8 mouse cellular contexts compared by ENCODE assay signal in genomic region chr17:21516201-21517129, GRCm38 (mm10). TPM values are rescaled to one million over a fixed set of nuclear protein-coding genes. Genes with fewer than 3 reads are reported as not detected.
DNase-seq lines count a peak whose midpoint lies in the region; ATAC-seq and TF ChIP-seq lines count a peak whose summit lies in the region.

No protein-coding gene starts in this region.

- H3K9me3 ChIP-seq in heart, embryonic 13.5 days = no peaks in the 10 kb centered on the region
- no peaks in the 10 kb centered on the region for H3K9me3 ChIP-seq in kidney, postnatal 0 days (replicated peaks; ENCODE audit: low read length)
- no peaks in the 10 kb centered on the region for H3K9me3 ChIP-seq in liver, embryonic 14.5 days (ENCODE audit: control insufficient read depth, low read length)
- no peaks in the 10 kb centered on the region for H3K9me3 ChIP-seq in neural tube, embryonic 11.5 days (ENCODE audit: control insufficient read depth, low read length)

- no peaks in the 10 kb centered on the region for H3K27me3 ChIP-seq in heart, embryonic 13.5 days (replicated peaks)
- no peaks in the 10 kb centered on the region for H3K27me3 ChIP-seq in kidney, postnatal 0 days (ENCODE audit: insufficient read depth, low read length)
- no peaks in the 10 kb centered on the region for H3K27me3 ChIP-seq in liver, embryonic 14.5 days (ENCODE audit: control insufficient read depth, insufficient read depth, low read length)
- H3K27me3 ChIP-seq in neural tube, embryonic 11.5 days (ENCODE audit: control insufficient read depth, insufficient read depth, low read length) = no peaks in the 10 kb centered on the region

- TF ChIP-seq POLR2A in embryonic fibroblast, embryonic 13.5 days (IDR thresholded peaks at IDR 0.05; ENCODE audit: low read depth, low read length) = peak; percentile 78

- peaks cover 5% of the 10 kb centered on the region for H3K36me3 ChIP-seq in heart, embryonic 13.5 days
- no peaks in the 10 kb centered on the region for H3K36me3 ChIP-seq in kidney, postnatal 0 days (ENCODE audit: insufficient read depth, low read length)
- no peaks in the 10 kb centered on the region for H3K36me3 ChIP-seq in liver, embryonic 14.5 days (replicated peaks; ENCODE audit: control insufficient read depth, insufficient read depth, low read depth)
- no peaks in the 10 kb centered on the region for H3K36me3 ChIP-seq in neural tube, embryonic 11.5 days (ENCODE audit: control insufficient read depth, insufficient read depth, low read length)

- TF ChIP-seq EP300 in liver, embryonic 14.5 days (IDR thresholded peaks at IDR 0.05; ENCODE audit: low read depth) = no peak

- peak overlapping the region; percentile 99 for H3K27ac ChIP-seq in embryonic fibroblast, embryonic 13.5 days (ENCODE audit: insufficient read depth, low read length)
- H3K27ac ChIP-seq in heart, embryonic 13.5 days (replicated peaks) = peak overlapping the region; percentile 92
- H3K27ac ChIP-seq in kidney, postnatal 0 days = peak overlapping the region; percentile 95
- H3K27ac ChIP-seq in liver, embryonic 14.5 days = peak overlapping the region; percentile 2
- H3K27ac ChIP-seq in neural tube, embryonic 11.5 days (ENCODE audit: low read depth, low read length) = peak overlapping the region; percentile 67; the same call in 1 of the 2 replicates

- H3K4me3 ChIP-seq in embryonic fibroblast, embryonic 13.5 days (ENCODE audit: insufficient read depth, low read length) = peak overlapping the region; percentile 66
- H3K4me3 ChIP-seq in heart, embryonic 13.5 days = peak overlapping the region; percentile 70
- peak overlapping the region; percentile 50 for H3K4me3 ChIP-seq in kidney, postnatal 0 days (replicated peaks; ENCODE audit: low read depth, low read length)
- H3K4me3 ChIP-seq in liver, embryonic 14.5 days (ENCODE audit: insufficient read depth in 1 of 2, low read depth in 2 of 2, low read length in 2 of 2) = peak overlapping the region; percentile 66 to 93
- H3K4me3 ChIP-seq in neural tube, embryonic 11.5 days (ENCODE audit: low read depth, low read length) = peak overlapping the region; percentile 51

- peaks cover 4% of the 10 kb centered on the region for H3K4me1 ChIP-seq in embryonic fibroblast, embryonic 13.5 days (ENCODE audit: control insufficient read depth, insufficient read depth, low read length)
- H3K4me1 ChIP-seq in heart, embryonic 13.5 days = peaks cover 11% of the 10 kb centered on the region
- H3K4me1 ChIP-seq in kidney, postnatal 0 days (replicated peaks; ENCODE audit: insufficient read depth, low read length) = peaks cover 3% of the 10 kb centered on the region; the same call in 1 of the 2 replicates
- H3K4me1 ChIP-seq in liver, embryonic 14.5 days (replicated peaks; ENCODE audit: control insufficient read depth in 2 of 2, insufficient read depth in 2 of 2, low read length in 1 of 2) = peaks cover 0 to 3% of the 10 kb centered on the region in 2 experiments; a peak in 2 of 4 replicates
- H3K4me1 ChIP-seq in neural tube, embryonic 11.5 days (ENCODE audit: control insufficient read depth, insufficient read depth, low read length) = no peaks in the 10 kb centered on the region

- no peak for TF ChIP-seq CTCF in embryonic fibroblast, embryonic 13.5 days (IDR thresholded peaks at IDR 0.05; ENCODE audit: borderline replicate concordance, insufficient read depth, low read length)
- peak; percentile 22; the same call in 1 of the 2 replicates for TF ChIP-seq CTCF in kidney, postnatal 0 days (IDR thresholded peaks at IDR 0.05; ENCODE audit: low read depth)
- TF ChIP-seq CTCF in liver, embryonic 14.5 days (IDR thresholded peaks at IDR 0.05; ENCODE audit: low read depth) = no peak

- DNase-seq in CD4-positive helper T cell, adult 2 months (ENCODE audit: low read depth, low spot score) = peak; percentile 62
- DNase-seq in brain, adult 2 months (ENCODE audit: low read depth, low spot score) = peak; percentile 88
- DNase-seq in kidney, postnatal 0 days (ENCODE audit: low spot score) = peak; percentile 92
- DNase-seq in liver, embryonic 14.5 days (ENCODE audit: low read depth in 3 of 3, low spot score in 3 of 3) = peak; percentile 55 to 61 (median 60)
- peak; percentile 82 for DNase-seq in neural tube, embryonic 11.5 days (ENCODE audit: low spot score)
- DNase-seq in telencephalon, adult 2 months (ENCODE audit: low read depth, low spot score) = peak; percentile 65

- peak overlapping the region; percentile 87 for H3K9ac ChIP-seq in heart, embryonic 13.5 days
- peak overlapping the region; percentile 73 for H3K9ac ChIP-seq in kidney, postnatal 0 days (ENCODE audit: low read depth, low read length)
- H3K9ac ChIP-seq in liver, embryonic 14.5 days (replicated peaks) = peak overlapping the region; percentile 78
- peak overlapping the region; percentile 71 for H3K9ac ChIP-seq in neural tube, embryonic 11.5 days (ENCODE audit: low read length)

- H3K4me2 ChIP-seq in heart, embryonic 13.5 days = peak overlapping the region; percentile 85
- peak overlapping the region; percentile 87 for H3K4me2 ChIP-seq in kidney, postnatal 0 days (ENCODE audit: low read length)
- H3K4me2 ChIP-seq in liver, embryonic 14.5 days (ENCODE audit: low read depth) = peak overlapping the region; percentile 75
- peak overlapping the region; percentile 85 for H3K4me2 ChIP-seq in neural tube, embryonic 11.5 days (ENCODE audit: low read depth)

- under 1% methylated on average over 37 of the region's 37 CpGs for WGBS in heart, embryonic 13.5 days
- under 1% methylated on average over 37 of the region's 37 CpGs for WGBS in kidney, postnatal 0 days
- under 1% methylated on average over 37 of the region's 37 CpGs for WGBS in liver, embryonic 14.5 days (ENCODE audit: insufficient replicate concordance)
- under 1% methylated on average over 37 of the region's 37 CpGs for WGBS in neural tube, embryonic 11.5 days

- ATAC-seq in heart, embryonic 13.5 days (ENCODE audit: extremely low read depth, insufficient number of reproducible peaks, low FRiP score, low TSS enrichment) = peak; percentile 73; the same call in 1 of the 2 replicates
- ATAC-seq in kidney, postnatal 0 days (replicated peaks; ENCODE audit: low FRiP score, low read depth) = peak; percentile 90
- ATAC-seq in liver, embryonic 14.5 days (ENCODE audit: insufficient read depth) = peak; percentile 87
- peak; percentile 89 for ATAC-seq in neural tube, embryonic 11.5 days (ENCODE audit: insufficient read depth, low FRiP score, low TSS enrichment)

RNA-seq across cellular contexts. Expression of gene Zfp52, which starts 18.9 kb away (rescaled TPM):
- polyA plus RNA-seq in embryonic fibroblast, embryonic 13.5 days (2011; ENCODE audit: insufficient read length, low read depth, missing spikeins) = 17.9 and 29.4 TPM in 2 replicates
- 2.7 and 3.3 TPM in 2 replicates for polyA plus RNA-seq in heart, embryonic 13.5 days (2015; fragmentation: Nextera tagmentation; extraction: Ambion mirVana)
- 5.6 and 6.9 TPM in 2 replicates for polyA plus RNA-seq in kidney, postnatal 0 days (2015; fragmentation: Nextera tagmentation; extraction: Ambion mirVana)
- 0.28 and 0.50 TPM in 2 replicates for polyA plus RNA-seq in liver, embryonic 14.5 days (2012; rRNA removed)
- 0.48 and 0.51 TPM in 2 replicates for polyA plus RNA-seq in liver, embryonic 14.5 days (2014; fragmentation: Nextera tagmentation; extraction: Ambion mirVana)
- polyA plus RNA-seq in neural tube, embryonic 11.5 days (2014; fragmentation: Nextera tagmentation; extraction: Ambion mirVana) = 1.3 and 1.5 TPM in 2 replicates

RNA-seq across cellular contexts. Expression of gene Zfp53, which starts 27.7 kb away (rescaled TPM):
- polyA plus RNA-seq in embryonic fibroblast, embryonic 13.5 days (2011; ENCODE audit: insufficient read length, low read depth, missing spikeins) = 10.8 and 14.7 TPM in 2 replicates
- 5.7 and 6.2 TPM in 2 replicates for polyA plus RNA-seq in heart, embryonic 13.5 days (2015; fragmentation: Nextera tagmentation; extraction: Ambion mirVana)
- polyA plus RNA-seq in kidney, postnatal 0 days (2015; fragmentation: Nextera tagmentation; extraction: Ambion mirVana) = 11.5 and 12.0 TPM in 2 replicates
- polyA plus RNA-seq in liver, embryonic 14.5 days (2012; rRNA removed) = 0.68 and 1.4 TPM in 2 replicates
- 2.5 and 2.6 TPM in 2 replicates for polyA plus RNA-seq in liver, embryonic 14.5 days (2014; fragmentation: Nextera tagmentation; extraction: Ambion mirVana)
- 8.7 and 10.1 TPM in 2 replicates for polyA plus RNA-seq in neural tube, embryonic 11.5 days (2014; fragmentation: Nextera tagmentation; extraction: Ambion mirVana)

RNA-seq across cellular contexts. Expression of gene Zfp948, which starts 50.3 kb away (rescaled TPM):
- polyA plus RNA-seq in embryonic fibroblast, embryonic 13.5 days (2011; ENCODE audit: insufficient read length, low read depth, missing spikeins) = 23.9 and 28.2 TPM in 2 replicates
- polyA plus RNA-seq in heart, embryonic 13.5 days (2015; fragmentation: Nextera tagmentation; extraction: Ambion mirVana) = 11.9 and 13.0 TPM in 2 replicates
- polyA plus RNA-seq in kidney, postnatal 0 days (2015; fragmentation: Nextera tagmentation; extraction: Ambion mirVana) = 13.6 and 15.5 TPM in 2 replicates
- polyA plus RNA-seq in liver, embryonic 14.5 days (2012; rRNA removed) = 2.0 and 3.6 TPM in 2 replicates
- 6.3 and 7.6 TPM in 2 replicates for polyA plus RNA-seq in liver, embryonic 14.5 days (2014; fragmentation: Nextera tagmentation; extraction: Ambion mirVana)
- 19.7 and 20.4 TPM in 2 replicates for polyA plus RNA-seq in neural tube, embryonic 11.5 days (2014; fragmentation: Nextera tagmentation; extraction: Ambion mirVana)

Comparison
In these comparisons a context has a peak if more than half of its experiments do, and no peak if none do; other contexts are left out.
1. Peak in every context shown above with its lines: DNase-seq, ATAC-seq, H3K4me3 ChIP-seq and H3K27ac ChIP-seq.
2. H3K27ac ChIP-seq: peak in every context shown above with its lines; median percentile 99 in embryonic fibroblast, embryonic 13.5 days; 95 in kidney, postnatal 0 days; 92 in heart, embryonic 13.5 days; 67 in neural tube, embryonic 11.5 days; 2 in liver, embryonic 14.5 days.